Mouse (Mus musculus) stomach, embryonic 16.5 days (tissue): Measurements from ENCODE around the gene Ostc. TPM values are rescaled to one million over a fixed set of nuclear protein-coding genes. Genes with fewer than 3 reads are reported as not detected.
A peak's percentile ranks its signal among the peaks of the same experiment; 100 is the strongest.

Experiments used
- ATAC-seq: fragments of 200-750 bp; cut with Nextera tagmentation; 2 replicates; pipeline ENCODE4 v1.8.0; 2017; ENCODE audit warnings: moderate number of reproducible peaks, moderate TSS enrichment; ENCODE audit not compliant: insufficient read depth, low FRiP score
- H3K27ac ChIP-seq: fragments of 300-500 bp; sonication (generic); 2 replicates; pipeline ENCODE4 v1.5.1; 2014; ENCODE audit warnings: low read length
- H3K27me3 ChIP-seq: fragments of 300-500 bp; sonication (generic); 2 replicates; pipeline ENCODE4 v1.6.1; 2014; ENCODE audit warnings: low read length, control low read depth, mixed read lengths; ENCODE audit not compliant: control insufficient read depth, insufficient read depth
- H3K36me3 ChIP-seq: fragments of 300-500 bp; sonication (generic); 2 replicates; pipeline ENCODE4 v1.6.1; 2014; ENCODE audit warnings: low read length; ENCODE audit not compliant: control insufficient read depth, insufficient read depth
- H3K4me1 ChIP-seq: fragments of 300-500 bp; sonication (generic); 2 replicates; pipeline ENCODE4 v1.6.1; 2014; ENCODE audit warnings: low read length, control low read depth, mixed read lengths; ENCODE audit not compliant: control insufficient read depth, insufficient read depth
- H3K4me2 ChIP-seq: fragments of 300-500 bp; sonication (generic); 2 replicates; pipeline ENCODE4 v1.6.1; 2014; ENCODE audit warnings: low read depth, low read length, mixed read lengths
- H3K4me3 ChIP-seq: fragments of 300-500 bp; sonication (generic); replicated peaks from 2 replicates; pipeline ENCODE4 v1.5.1; 2014; ENCODE audit warnings: mild to moderate bottlenecking, low read length
- H3K9ac ChIP-seq: fragments of 300-500 bp; sonication (generic); 2 replicates; pipeline ENCODE4 v1.6.1; 2014; ENCODE audit warnings: low read length
- H3K9me3 ChIP-seq: fragments of 300-500 bp; sonication (generic); replicated peaks from 2 replicates; pipeline ENCODE4 v1.6.1; 2016; ENCODE audit warnings: low read length, control low read depth; ENCODE audit not compliant: control insufficient read depth
- WGBS: fragments of 180-500 bp; shearing (Covaris S2); extraction: QIAGEN DNeasy Blood & Tissue Kit; methylation state at CpG from one replicate; pipeline ENCODE4 v1.1.7; 2014; 5-methylcytosine and 5-hydroxymethylcytosine counted together
- polyA plus RNA-seq: library from polyadenylated mRNA; unstranded; fragments of >200 nt; fragmentation: Nextera tagmentation; extraction: Ambion mirVana; gene quantifications from 2 replicates; pipeline ENCODE4 v1.2.1, GENCODE M21; 2015

Gene Ostc
- polyA plus RNA-seq = 396 and 400 TPM in 2 replicates

- Histone ChIP-seq H3K4me2 (peak within 1 kb of the TSS; percentile 66), H3K36me3 (no peaks in the 10 kb centered on the region), H3K27ac (peak within 1 kb of the TSS; percentile 91), H3K4me3 (peak within 1 kb of the TSS; percentile 95), H3K9me3 (no peaks in the 10 kb centered on the region), H3K27me3 (no peaks in the 10 kb centered on the region), H3K9ac (peak within 1 kb of the TSS; percentile 96), H3K4me1 (peaks cover 13% of the 10 kb centered on the region)
- WGBS = under 1% methylated on average over 45 of the region's 45 CpGs
- ATAC-seq = peak; percentile 96
Measured at GRCm38 (mm10) chr3:130708967-130709924, at the start of gene Ostc. Gene Ostc, minus strand, starts transcription at chr3:130709444.

GRCm38 (mm10) chr3:130758157-130758841 lies 49.1 kb upstream of the Ostc start:
- ATAC-seq = no peak
- WGBS = 81% methylated on average over 15 of the region's 15 CpGs
- H3K36me3 ChIP-seq = no peaks in the 10 kb centered on the region
- no peak overlapping the region for H3K9ac ChIP-seq
- no peaks in the 10 kb centered on the region for H3K4me1 ChIP-seq
- no peaks in the 10 kb centered on the region for H3K9me3 ChIP-seq
- no peak overlapping the region for H3K27ac ChIP-seq
- no peak overlapping the region for H3K4me2 ChIP-seq
- no peaks in the 10 kb centered on the region for H3K27me3 ChIP-seq
- H3K4me3 ChIP-seq = no peak overlapping the region

- Histone ChIP-seq H3K4me2 (no peak overlapping the region), H3K9me3 (no peaks in the 10 kb centered on the region), H3K27me3 (no peaks in the 10 kb centered on the region), H3K36me3 (no peaks in the 10 kb centered on the region), H3K4me1 (no peaks in the 10 kb centered on the region), H3K4me3 (no peak overlapping the region), H3K9ac (no peak overlapping the region), H3K27ac (no peak overlapping the region)
- 80% methylated on average over 8 of the region's 8 CpGs for WGBS
- no peak for ATAC-seq
Measured at GRCm38 (mm10) chr3:130757117-130757852, 48.0 kb upstream of the Ostc start.

- Histone ChIP-seq H3K9ac (no peak overlapping the region), H3K9me3 (peaks cover 6% of the 10 kb centered on the region), H3K36me3 (no peaks in the 10 kb centered on the region), H3K4me2 (no peak overlapping the region), H3K27me3 (no peaks in the 10 kb centered on the region), H3K4me1 (no peaks in the 10 kb centered on the region), H3K27ac (no peak overlapping the region), H3K4me3 (no peak overlapping the region)
- 84% methylated on average over 3 of the region's 3 CpGs for WGBS
- ATAC-seq = no peak
Measured at GRCm38 (mm10) chr3:130749206-130749605, 40.0 kb upstream of the Ostc start.

- no peaks in the 10 kb centered on the region for H3K4me1 ChIP-seq
- 76% methylated on average over 10 of the region's 10 CpGs for WGBS
- no peak overlapping the region for H3K4me3 ChIP-seq
- no peak overlapping the region for H3K9ac ChIP-seq
- H3K4me2 ChIP-seq = no peak overlapping the region
- H3K9me3 ChIP-seq = peaks cover 6% of the 10 kb centered on the region
- no peaks in the 10 kb centered on the region for H3K36me3 ChIP-seq
- H3K27me3 ChIP-seq = no peaks in the 10 kb centered on the region
- ATAC-seq = no peak
- no peak overlapping the region for H3K27ac ChIP-seq
Measured at GRCm38 (mm10) chr3:130746673-130747619, 37.7 kb upstream of the Ostc start.

- no peak overlapping the region for H3K4me3 ChIP-seq
- no peaks in the 10 kb centered on the region for H3K4me1 ChIP-seq
- H3K27ac ChIP-seq = no peak overlapping the region
- no peaks in the 10 kb centered on the region for H3K36me3 ChIP-seq
- H3K9ac ChIP-seq = no peak overlapping the region
- 0 out of 2 replicates have a peak, but pooled peaks cover 3% of the 10 kb centered on the region for H3K27me3 ChIP-seq
- ATAC-seq = no peak
- WGBS = 32% methylated on average over 21 of the region's 21 CpGs
- no peak overlapping the region for H3K4me2 ChIP-seq
- H3K9me3 ChIP-seq = no peaks in the 10 kb centered on the region
Measured at GRCm38 (mm10) chr3:130737652-130738361, 28.6 kb upstream of the Ostc start.

GRCm38 (mm10) chr3:130736758-130737157 lies 27.5 kb upstream of the Ostc start:
- H3K36me3 ChIP-seq = no peaks in the 10 kb centered on the region
- no peak overlapping the region for H3K27ac ChIP-seq
- 49% methylated on average over 4 of the region's 4 CpGs for WGBS
- H3K4me2 ChIP-seq = no peak overlapping the region
- no peak overlapping the region for H3K4me3 ChIP-seq
- ATAC-seq = no peak
- no peak overlapping the region for H3K9ac ChIP-seq
- H3K27me3 ChIP-seq = 0 out of 2 replicates have a peak, but pooled peaks cover 3% of the 10 kb centered on the region
- H3K9me3 ChIP-seq = no peaks in the 10 kb centered on the region
- H3K4me1 ChIP-seq = no peaks in the 10 kb centered on the region
